Mouse (Mus musculus) heart, embryonic 12.5 days (tissue): ENCODE results near the gene Mef2b. TPM values are rescaled to one million over a fixed set of nuclear protein-coding genes. Genes with fewer than 3 reads are reported as not detected.

Experiments used
- ATAC-seq: fragments of 200-750 bp; cut with Nextera tagmentation; 2 replicates; pipeline ENCODE4 v1.8.0; 2017; ENCODE audit warnings: moderate TSS enrichment, moderate library complexity; ENCODE audit not compliant: insufficient number of reproducible peaks, low FRiP score
- H3K27ac ChIP-seq: fragments of 300-500 bp; sonication (generic); 2 replicates; pipeline ENCODE4 v1.5.1; 2016; ENCODE audit warnings: mild to moderate bottlenecking, moderate library complexity; ENCODE audit not compliant: poor library complexity, severe bottlenecking
- H3K27me3 ChIP-seq: fragments of 300-500 bp; sonication (generic); replicated peaks from 2 replicates; pipeline ENCODE4 v1.6.1; 2016; ENCODE audit warnings: mild to moderate bottlenecking, moderate library complexity
- H3K36me3 ChIP-seq: fragments of 300-500 bp; sonication (generic); 2 replicates; pipeline ENCODE4 v1.6.1; 2016; ENCODE audit warnings: mild to moderate bottlenecking, moderate library complexity
- H3K4me1 ChIP-seq: fragments of 300-500 bp; sonication (generic); replicated peaks from 2 replicates; pipeline ENCODE4 v1.6.1; 2016; ENCODE audit warnings: mild to moderate bottlenecking
- H3K4me2 ChIP-seq: fragments of 300-500 bp; sonication (generic); 2 replicates; pipeline ENCODE4 v1.6.1; 2016; ENCODE audit warnings: mild to moderate bottlenecking, moderate library complexity
- H3K4me3 ChIP-seq: fragments of 300-500 bp; sonication (generic); 2 replicates; pipeline ENCODE4 v1.5.1; 2016; ENCODE audit warnings: mild to moderate bottlenecking
- H3K9ac ChIP-seq: fragments of 300-500 bp; sonication (generic); 2 replicates; pipeline ENCODE4 v1.6.1; 2016; ENCODE audit warnings: mild to moderate bottlenecking, moderate library complexity
- H3K9me3 ChIP-seq: fragments of 300-500 bp; sonication (generic); replicated peaks from 2 replicates; pipeline ENCODE4 v1.6.1; 2016; ENCODE audit warnings: mild to moderate bottlenecking, moderate library complexity
- WGBS: fragments of 180-500 bp; shearing (Covaris S2); methylation state at CpG from one replicate; pipeline ENCODE4 v1.1.7; 2016; 5-methylcytosine and 5-hydroxymethylcytosine counted together
- polyA plus RNA-seq: library from polyadenylated mRNA; unstranded; fragments of >200 nt; fragmentation: Nextera tagmentation; extraction: Ambion mirVana; gene quantifications from 2 replicates; pipeline ENCODE4 v1.2.1, GENCODE M21; 2016

Mef2b gene
- polyA plus RNA-seq, 1 experiment from 2014 or later, result not detected

- Histone ChIP-seq H3K9ac (no peak overlapping the region), H3K4me2 (no peak overlapping the region), H3K27ac (peak overlapping the region; percentile 45; the same call in 1 of the 2 replicates), H3K9me3 (no peaks in the 10 kb centered on the region), H3K36me3 (peaks cover 46% of the 10 kb centered on the region), H3K27me3 (no peaks in the 10 kb centered on the region), H3K4me3 (no peak overlapping the region), H3K4me1 (peaks cover 29% of the 10 kb centered on the region)
- WGBS, result 77% methylated on average over 9 of the region's 9 CpGs
- no peak for ATAC-seq
Observed at GRCm38 (mm10) chr8:70134931-70135330, 4.6 kb upstream of the Mef2b start.

DNA sequence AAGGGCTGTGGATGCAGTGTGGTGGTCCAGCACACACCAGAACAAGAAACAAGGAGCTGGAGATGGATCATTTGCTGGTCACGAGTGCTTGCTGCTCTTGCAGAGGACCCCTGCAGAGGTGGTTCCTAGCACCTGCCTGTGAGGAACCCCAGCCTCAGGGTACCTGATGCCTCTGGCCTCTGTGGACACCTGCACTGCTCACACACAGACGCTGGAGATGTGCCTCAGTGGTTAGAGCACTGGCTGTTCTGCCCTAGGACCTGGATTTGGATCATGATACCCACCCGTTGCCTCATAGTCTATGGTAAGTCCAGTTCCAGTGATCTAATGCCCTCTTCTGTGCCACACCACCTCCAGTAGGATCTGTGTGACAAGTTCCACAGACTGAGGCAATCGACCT lies 2.9 kb upstream of the Mef2b start:
- WGBS, result 85% methylated on average over 4 of the region's 4 CpGs
- Histone ChIP-seq H3K36me3 (peaks cover 46% of the 10 kb centered on the region), H3K9ac (no peak overlapping the region), H3K9me3 (no peaks in the 10 kb centered on the region), H3K4me2 (no peak overlapping the region), H3K4me1 (peaks cover 35% of the 10 kb centered on the region), H3K27ac (no peak overlapping the region), H3K4me3 (no peak overlapping the region), H3K27me3 (no peaks in the 10 kb centered on the region)
- no peak for ATAC-seq

DNA sequence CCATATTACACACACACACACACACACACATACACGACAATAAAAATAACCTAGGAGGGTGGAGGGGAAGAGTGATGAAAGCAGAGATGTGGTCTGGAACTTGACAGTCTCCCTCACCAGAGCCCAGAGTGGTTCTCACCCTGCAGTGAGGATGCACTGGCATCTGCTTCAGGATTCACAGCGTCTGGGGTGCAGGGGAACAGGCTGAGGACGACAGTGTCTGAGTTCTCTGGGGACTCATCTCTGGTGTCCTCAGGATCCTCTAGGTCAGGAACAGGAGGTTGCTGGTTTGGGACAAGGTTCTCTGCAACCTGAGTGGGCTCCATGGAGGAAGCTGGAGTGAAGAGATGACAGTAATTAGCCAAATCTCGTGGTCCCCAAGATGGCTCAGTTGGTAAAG lies 1.6 kb upstream of the Mef2b start:
- Histone ChIP-seq H3K27ac (no peak overlapping the region), H3K4me3 (peak overlapping the region; percentile 64), H3K9me3 (no peaks in the 10 kb centered on the region), H3K4me2 (peak overlapping the region; percentile 73), H3K9ac (peak overlapping the region; percentile 73; the same call in 1 of the 2 replicates), H3K27me3 (no peaks in the 10 kb centered on the region), H3K36me3 (peaks cover 46% of the 10 kb centered on the region), H3K4me1 (peaks cover 27% of the 10 kb centered on the region)
- no peak for ATAC-seq
- 72% methylated on average over 4 of the region's 4 CpGs for WGBS

GRCm38 (mm10) chr8:70139981-70140380 lies 470 bp downstream of the Mef2b start:
- Histone ChIP-seq H3K27ac (peak overlapping the region; percentile 53), H3K9me3 (no peaks in the 10 kb centered on the region), H3K4me3 (peak overlapping the region; percentile 64), H3K36me3 (peaks cover 46% of the 10 kb centered on the region), H3K4me2 (peak overlapping the region; percentile 73), H3K27me3 (no peaks in the 10 kb centered on the region), H3K4me1 (peaks cover 23% of the 10 kb centered on the region), H3K9ac (peak overlapping the region; percentile 74)
- 9% methylated on average over 9 of the region's 9 CpGs for WGBS
- ATAC-seq, result no peak

GRCm38 (mm10) chr8:70147678-70148607 lies 8.4 kb downstream of the Mef2b start:
- no peak for ATAC-seq
- 0 out of 2 replicates have a peak, but pooled peaks cover 7% of the 10 kb centered on the region for H3K4me1 ChIP-seq
- H3K27me3 ChIP-seq, result peaks cover 18% of the 10 kb centered on the region
- no peak overlapping the region for H3K4me2 ChIP-seq
- H3K4me3 ChIP-seq, result no peak overlapping the region
- H3K27ac ChIP-seq, result no peak overlapping the region
- WGBS, result 83% methylated on average over 7 of the region's 7 CpGs
- H3K9me3 ChIP-seq, result no peaks in the 10 kb centered on the region
- no peak overlapping the region for H3K9ac ChIP-seq
- peaks cover 44% of the 10 kb centered on the region for H3K36me3 ChIP-seq

DNA sequence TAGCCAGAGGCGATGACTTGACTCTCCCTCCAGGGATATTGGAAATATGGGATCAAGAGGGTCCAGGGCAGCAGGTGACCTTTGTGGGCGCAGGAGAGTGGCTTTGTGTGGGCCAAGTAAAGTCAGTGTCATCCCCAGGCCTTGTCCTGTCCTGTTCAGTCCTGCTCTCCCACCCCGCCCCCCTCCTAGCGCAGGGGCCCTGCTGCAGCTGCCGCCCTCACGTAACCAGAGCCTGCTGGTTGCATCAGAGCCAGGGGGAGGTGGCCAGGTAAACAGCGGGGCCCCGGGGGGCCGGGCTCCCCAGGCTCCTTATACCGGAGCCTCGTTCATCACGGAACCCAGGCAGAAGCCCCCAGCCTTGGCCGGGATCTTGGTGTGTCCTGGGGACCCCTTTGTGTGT lies 10.6 kb downstream of the Mef2b start:
- H3K4me2 ChIP-seq, result no peak overlapping the region
- no peak for ATAC-seq
- H3K9me3 ChIP-seq, result no peaks in the 10 kb centered on the region
- 0 out of 2 replicates have a peak, but pooled peaks cover 7% of the 10 kb centered on the region for H3K4me1 ChIP-seq
- H3K36me3 ChIP-seq, result peaks cover 21% of the 10 kb centered on the region
- H3K27ac ChIP-seq, result no peak overlapping the region
- H3K9ac ChIP-seq, result no peak overlapping the region
- peaks cover 32% of the 10 kb centered on the region for H3K27me3 ChIP-seq
- 17% methylated on average over 13 of the region's 13 CpGs for WGBS
- no peak overlapping the region for H3K4me3 ChIP-seq

GRCm38 (mm10) chr8:70152537-70153257 lies 13.2 kb downstream of the Mef2b start:
- WGBS, result 10% methylated on average over 18 of the region's 22 CpGs
- Histone ChIP-seq H3K9me3 (no peaks in the 10 kb centered on the region), H3K36me3 (no peaks in the 10 kb centered on the region), H3K27ac (no peak overlapping the region), H3K4me2 (peak overlapping the region; percentile 57), H3K4me1 (0 out of 2 replicates have a peak, but pooled peaks cover 7% of the 10 kb centered on the region), H3K27me3 (peaks cover 53% of the 10 kb centered on the region), H3K4me3 (no peak overlapping the region; the same call in 1 of the 2 replicates), H3K9ac (no peak overlapping the region)
- ATAC-seq, result peak; percentile 88

DNA sequence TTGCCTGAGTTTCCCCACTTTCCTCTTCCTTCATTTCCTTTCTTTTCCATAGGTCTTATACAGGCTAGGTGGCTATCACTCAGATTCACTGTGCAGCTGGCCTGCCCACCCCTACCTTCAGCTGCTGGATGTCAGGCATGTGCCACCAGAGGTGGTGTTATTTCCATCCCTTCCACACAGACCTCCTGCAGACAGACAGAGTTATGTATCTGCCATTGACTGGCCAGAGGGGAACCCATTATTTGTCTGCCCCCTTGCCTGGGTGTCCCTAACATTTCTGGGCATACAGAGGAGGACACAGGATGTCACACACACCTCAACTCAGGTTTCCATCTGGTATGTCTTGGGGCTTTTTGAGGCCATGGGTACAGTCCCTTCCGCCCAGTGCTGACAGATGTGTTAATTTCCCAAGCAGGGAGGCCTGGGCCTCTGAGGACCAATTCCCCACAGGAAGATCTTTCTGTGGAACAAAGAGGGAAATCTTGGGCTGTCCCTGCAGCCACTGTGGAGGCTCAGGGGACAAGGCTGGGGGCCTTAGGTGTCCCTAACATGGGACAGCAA lies 17.8 kb downstream of the Mef2b start:
- Histone ChIP-seq H3K27me3 (peaks cover 45% of the 10 kb centered on the region), H3K27ac (no peak overlapping the region), H3K9me3 (no peaks in the 10 kb centered on the region), H3K9ac (no peak overlapping the region), H3K36me3 (no peaks in the 10 kb centered on the region), H3K4me3 (no peak overlapping the region), H3K4me1 (0 out of 2 replicates have a peak, but pooled peaks cover 6% of the 10 kb centered on the region), H3K4me2 (no peak overlapping the region)
- WGBS, result 84% methylated on average over 1 of the region's 1 CpGs
- no peak for ATAC-seq

DNA sequence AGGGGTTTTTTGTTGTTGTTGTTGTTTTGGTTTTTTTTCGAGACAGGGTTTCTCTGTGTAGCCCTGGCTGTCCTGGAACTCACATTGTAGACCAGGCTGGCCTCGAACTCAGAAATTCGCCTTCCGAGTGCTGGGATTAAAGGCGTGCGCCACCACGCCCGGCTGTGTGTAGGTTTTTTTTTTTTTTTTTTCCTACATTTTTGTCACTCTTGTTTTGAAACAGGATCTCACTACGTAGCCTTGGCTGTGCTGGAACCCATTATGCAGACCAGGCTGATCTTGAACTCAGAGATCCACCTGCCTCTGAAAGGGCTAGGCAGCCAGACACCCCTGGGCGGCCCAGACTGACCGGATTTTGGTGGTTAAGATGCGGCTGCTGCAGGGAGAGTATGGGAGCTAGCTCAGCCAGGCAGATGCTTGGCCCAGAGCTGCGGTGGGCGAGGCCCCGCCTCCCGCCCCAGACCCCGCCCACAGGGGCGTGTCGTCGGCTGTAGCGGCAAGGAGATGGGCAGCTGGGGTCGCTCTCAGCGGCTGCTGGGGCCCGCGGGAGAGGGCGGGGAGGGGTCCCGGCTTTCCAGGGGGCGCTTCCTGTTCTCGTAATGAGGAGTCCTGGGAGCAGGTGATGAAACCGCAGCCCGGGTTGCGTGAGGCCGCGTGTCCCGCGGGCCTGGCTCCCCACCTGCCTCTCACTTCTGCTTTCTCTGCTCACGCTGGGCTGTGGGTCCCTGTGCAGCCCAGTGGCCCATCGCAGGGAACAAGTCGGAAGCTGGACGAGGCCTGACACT lies 18.8 kb downstream of the Mef2b start:
- no peaks in the 10 kb centered on the region for H3K4me1 ChIP-seq
- 12% methylated on average over 39 of the region's 40 CpGs for whole genome bisulfite sequencing
- H3K27me3 ChIP-seq, result peaks cover 45% of the 10 kb centered on the region
- ATAC-seq, result peak; percentile 82
- peak overlapping the region; percentile 87 for H3K4me2 ChIP-seq
- no peak overlapping the region for H3K27ac ChIP-seq
- peak overlapping the region; percentile 59 for H3K4me3 ChIP-seq
- H3K9me3 ChIP-seq, result no peaks in the 10 kb centered on the region
- no peaks in the 10 kb centered on the region for H3K36me3 ChIP-seq
- H3K9ac ChIP-seq, result peak overlapping the region; percentile 54

DNA sequence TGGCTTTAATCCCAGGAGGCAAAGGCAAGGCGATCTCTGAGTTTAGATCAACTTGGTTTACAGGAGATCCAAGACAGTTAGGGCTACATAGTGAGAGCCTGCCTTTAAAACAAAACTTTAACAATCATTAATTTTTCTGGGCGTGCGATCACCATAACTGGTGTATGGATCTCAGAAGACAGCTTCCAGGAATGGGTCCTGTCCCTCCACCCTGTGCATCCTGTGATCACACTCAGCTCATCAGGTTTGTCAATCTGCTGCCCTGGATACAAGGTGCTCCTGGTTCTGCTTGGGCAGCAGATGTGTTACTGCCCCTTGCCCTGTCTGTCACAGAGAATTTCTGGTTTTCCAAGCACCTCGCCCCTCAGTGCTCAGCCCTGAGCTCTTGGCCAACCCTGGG lies 19.7 kb downstream of the Mef2b start:
- peaks cover 49% of the 10 kb centered on the region for H3K27me3 ChIP-seq
- H3K27ac ChIP-seq, result no peak overlapping the region
- no peak for ATAC-seq
- no peaks in the 10 kb centered on the region for H3K36me3 ChIP-seq
- H3K4me2 ChIP-seq, result no peak overlapping the region
- no peaks in the 10 kb centered on the region for H3K9me3 ChIP-seq
- no peaks in the 10 kb centered on the region for H3K4me1 ChIP-seq
- no peak overlapping the region for H3K4me3 ChIP-seq
- H3K9ac ChIP-seq, result no peak overlapping the region
- WGBS, result 81% methylated on average over 4 of the region's 4 CpGs
